Mouse (Mus musculus): ENCODE data around the gene Trpv6. TPM values are rescaled to one million over a fixed set of nuclear protein-coding genes. Genes with fewer than 3 reads are reported as not detected.

Trpv6 gene
- 0.67 and 0.90 TPM in 2 replicates for polyA plus RNA-seq (2015; fragmentation: Nextera tagmentation; extraction: Ambion mirVana)

- H3K4me3 ChIP-seq (replicated peaks): no peak within 1 kb of the TSS
- H3K36me3 ChIP-seq: no peaks in the 10 kb centered on the region
- no peak within 1 kb of the TSS for H3K9ac ChIP-seq (replicated peaks)
- 16% methylated on average over 5 of the region's 5 CpGs for WGBS
- 0 out of 2 replicates have a peak, but pooled peaks have one; percentile 6 for ATAC-seq
- no peak within 1 kb of the TSS for H3K27ac ChIP-seq
- H3K4me1 ChIP-seq (replicated peaks): no peaks in the 10 kb centered on the region
- H3K4me2 ChIP-seq (replicated peaks): no peak within 1 kb of the TSS
- H3K9me3 ChIP-seq: no peaks in the 10 kb centered on the region
- H3K27me3 ChIP-seq: no peaks in the 10 kb centered on the region
These were observed at the start of gene Trpv6 for GRCm38 (mm10) chr6:41636178-41636577. Gene Trpv6, minus strand, starts transcription at chr6:41636405.

DNA sequence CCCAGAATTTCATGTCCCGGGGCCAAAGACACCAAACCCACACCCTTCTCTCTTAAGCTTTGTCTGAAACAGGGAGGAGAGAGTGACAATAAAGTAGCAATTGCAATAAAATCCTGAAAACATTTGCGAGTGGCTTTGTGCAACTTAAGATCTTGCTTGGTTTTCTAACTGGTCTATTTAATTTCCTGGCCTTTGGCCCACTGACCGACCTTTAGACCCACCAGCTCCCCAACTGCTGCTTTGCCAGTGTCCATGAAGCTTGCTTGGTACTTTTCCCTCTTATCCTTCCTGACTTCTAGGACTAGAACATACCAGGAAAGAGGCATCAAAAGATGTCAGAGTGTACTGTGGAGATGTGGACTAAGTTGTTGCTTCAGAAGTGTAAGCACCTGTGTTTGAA is 49.4 kb upstream of the Trpv6 start:
- H3K9ac ChIP-seq (replicated peaks): no peak overlapping the region
- no peak overlapping the region for H3K27ac ChIP-seq
- H3K4me3 ChIP-seq (replicated peaks): no peak overlapping the region
- no peaks in the 10 kb centered on the region for H3K4me1 ChIP-seq (replicated peaks)
- H3K36me3 ChIP-seq: no peaks in the 10 kb centered on the region
- no peak for ATAC-seq
- no peaks in the 10 kb centered on the region for H3K9me3 ChIP-seq
- whole genome bisulfite sequencing: 82% methylated on average over 3 of the region's 3 CpGs
- H3K4me2 ChIP-seq (replicated peaks): no peak overlapping the region
- no peaks in the 10 kb centered on the region for H3K27me3 ChIP-seq

DNA sequence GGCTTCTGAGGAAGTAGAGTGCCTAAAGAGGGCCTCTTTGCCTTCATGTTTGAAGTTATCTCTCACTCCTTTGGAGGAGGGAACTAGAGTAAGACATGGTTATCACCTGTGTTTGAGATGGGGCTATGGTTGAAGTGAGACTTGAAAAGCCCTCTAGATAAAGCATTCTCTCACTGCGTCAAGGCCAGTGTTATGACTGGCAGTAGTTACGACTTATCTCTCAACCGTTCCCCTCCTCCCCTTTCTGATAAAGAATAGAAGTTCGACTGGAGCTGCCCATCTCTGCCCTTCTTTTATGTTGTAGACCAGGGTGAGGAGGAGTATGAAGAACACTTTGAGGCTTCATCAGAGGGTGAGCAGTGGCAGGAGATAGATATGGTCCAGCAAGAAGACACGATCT is 48.7 kb upstream of the Trpv6 start:
- Histone ChIP-seq H3K36me3 (no peaks in the 10 kb centered on the region), H3K27ac (no peak overlapping the region), H3K27me3 (no peaks in the 10 kb centered on the region), H3K9ac (replicated peaks) (no peak overlapping the region), H3K4me2 (replicated peaks) (no peak overlapping the region), H3K9me3 (no peaks in the 10 kb centered on the region), H3K4me3 (replicated peaks) (no peak overlapping the region), H3K4me1 (replicated peaks) (no peaks in the 10 kb centered on the region)
- WGBS: 93% methylated on average over 5 of the region's 5 CpGs
- ATAC-seq: no peak

GRCm38 (mm10) chr6:41684131-41684530 is 47.9 kb upstream of the Trpv6 start, which contains the start of gene Llcfc1:
Gene Llcfc1, plus strand, starts transcription at chr6:41684431.
- no peaks in the 10 kb centered on the region for H3K4me1 ChIP-seq (replicated peaks)
- no peaks in the 10 kb centered on the region for H3K9me3 ChIP-seq
- WGBS: 87% methylated on average over 2 of the region's 2 CpGs
- H3K4me2 ChIP-seq (replicated peaks): no peak within 1 kb of the TSS
- no peak within 1 kb of the TSS for H3K9ac ChIP-seq (replicated peaks)
- H3K4me3 ChIP-seq (replicated peaks): no peak within 1 kb of the TSS
- no peak within 1 kb of the TSS for H3K27ac ChIP-seq
- no peaks in the 10 kb centered on the region for H3K36me3 ChIP-seq
- H3K27me3 ChIP-seq: no peaks in the 10 kb centered on the region
- ATAC-seq: no peak

- Histone ChIP-seq H3K4me2 (replicated peaks) (no peak overlapping the region), H3K4me3 (replicated peaks) (no peak overlapping the region), H3K36me3 (no peaks in the 10 kb centered on the region), H3K9me3 (no peaks in the 10 kb centered on the region), H3K27me3 (no peaks in the 10 kb centered on the region), H3K27ac (no peak overlapping the region), H3K9ac (replicated peaks) (no peak overlapping the region), H3K4me1 (replicated peaks) (no peaks in the 10 kb centered on the region)
- 91% methylated on average over 5 of the region's 5 CpGs for WGBS
- ATAC-seq: no peak
These were observed 45.5 kb upstream of the Trpv6 start for GRCm38 (mm10) chr6:41681656-41682055.

DNA sequence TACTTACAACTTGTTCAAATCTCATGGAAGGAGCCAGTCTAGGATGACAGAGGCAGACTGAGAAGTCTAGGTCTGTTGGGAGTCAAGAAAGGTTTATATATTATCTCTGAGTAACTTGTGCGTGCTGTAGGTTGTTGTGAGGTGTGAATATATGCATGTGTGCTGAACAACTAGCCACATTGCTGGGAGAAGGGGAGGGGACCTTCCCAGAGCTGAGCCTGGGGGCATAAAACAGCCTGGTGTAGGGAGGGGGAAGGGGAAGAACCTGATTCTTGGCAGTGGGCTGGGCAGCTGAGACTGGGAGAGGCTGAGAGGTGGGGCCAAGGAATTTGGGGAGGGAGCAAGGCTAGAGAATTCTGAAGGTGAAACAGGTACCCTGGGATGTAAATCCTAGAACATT is 44.5 kb upstream of the Trpv6 start, which contains the start of gene Trpv5:
TSS of gene Trpv5 (minus strand) at position 101 of the 400 bp plus-strand sequence.
- Histone ChIP-seq H3K27me3 (no peaks in the 10 kb centered on the region), H3K9me3 (no peaks in the 10 kb centered on the region), H3K4me3 (replicated peaks) (no peak within 1 kb of the TSS), H3K36me3 (no peaks in the 10 kb centered on the region), H3K27ac (no peak within 1 kb of the TSS), H3K4me2 (replicated peaks) (no peak within 1 kb of the TSS), H3K9ac (replicated peaks) (no peak within 1 kb of the TSS), H3K4me1 (replicated peaks) (no peaks in the 10 kb centered on the region)
- no peak for ATAC-seq
- 79% methylated on average over 1 of the region's 1 CpGs for WGBS

DNA sequence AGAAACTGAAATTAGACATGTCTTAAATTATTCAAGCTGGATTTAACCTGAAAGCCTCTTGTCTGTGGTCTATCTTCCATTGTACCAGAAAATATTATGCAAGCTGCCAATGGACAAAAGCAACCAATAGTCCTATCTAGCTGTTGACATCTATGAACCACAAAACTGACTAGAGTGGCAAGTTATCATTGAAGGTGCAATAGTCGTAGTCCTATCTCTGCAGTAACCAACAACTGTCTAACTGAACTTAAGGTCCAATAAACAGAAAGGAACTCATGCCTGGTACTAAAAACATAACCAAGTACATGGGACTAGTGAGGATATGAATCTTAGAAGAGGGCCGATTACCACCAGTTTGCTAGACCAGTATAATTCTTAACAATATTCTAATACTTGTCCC is 40.3 kb upstream of the Trpv6 start:
- no peak for ATAC-seq
- no peaks in the 10 kb centered on the region for H3K9me3 ChIP-seq
- no peak overlapping the region for H3K9ac ChIP-seq (replicated peaks)
- 97% methylated on average over 2 of the region's 2 CpGs for WGBS
- no peak overlapping the region for H3K4me3 ChIP-seq (replicated peaks)
- no peak overlapping the region for H3K27ac ChIP-seq
- H3K36me3 ChIP-seq: no peaks in the 10 kb centered on the region
- H3K4me2 ChIP-seq (replicated peaks): no peak overlapping the region
- no peaks in the 10 kb centered on the region for H3K4me1 ChIP-seq (replicated peaks)
- H3K27me3 ChIP-seq: no peaks in the 10 kb centered on the region

DNA sequence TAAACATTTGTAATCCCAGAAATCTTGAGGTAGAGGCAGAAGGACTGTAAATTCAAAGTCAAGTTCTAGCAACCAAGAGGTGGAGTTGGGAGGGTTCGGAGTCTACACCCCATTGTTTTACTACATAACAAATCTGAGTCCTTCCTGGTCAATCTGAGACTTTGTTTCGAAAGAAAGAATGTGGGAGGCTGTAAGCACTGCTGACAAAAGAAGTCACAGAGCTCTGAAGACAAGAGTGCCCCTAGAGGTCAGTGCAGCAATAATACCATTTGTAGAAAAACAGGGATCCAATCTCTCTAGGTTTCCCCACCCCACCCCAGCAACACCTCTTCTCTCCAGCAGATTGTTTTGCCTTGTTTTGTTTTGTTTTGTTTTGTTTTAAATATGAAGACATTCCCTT is 26.1 kb upstream of the Trpv6 start:
- no peaks in the 10 kb centered on the region for H3K4me1 ChIP-seq (replicated peaks)
- no peak for ATAC-seq
- H3K9me3 ChIP-seq: no peaks in the 10 kb centered on the region
- 34% methylated on average over 2 of the region's 2 CpGs for WGBS
- no peak overlapping the region for H3K27ac ChIP-seq
- H3K4me3 ChIP-seq (replicated peaks): no peak overlapping the region
- no peak overlapping the region for H3K4me2 ChIP-seq (replicated peaks)
- no peaks in the 10 kb centered on the region for H3K36me3 ChIP-seq
- H3K9ac ChIP-seq (replicated peaks): no peak overlapping the region
- H3K27me3 ChIP-seq: no peaks in the 10 kb centered on the region

- H3K4me1 ChIP-seq (replicated peaks): no peaks in the 10 kb centered on the region
- H3K27ac ChIP-seq: no peak overlapping the region
- no peak overlapping the region for H3K4me2 ChIP-seq (replicated peaks)
- no peak for ATAC-seq
- no peak overlapping the region for H3K4me3 ChIP-seq (replicated peaks)
- 77% methylated on average over 1 of the region's 1 CpGs for WGBS
- no peak overlapping the region for H3K9ac ChIP-seq (replicated peaks)
- H3K9me3 ChIP-seq: no peaks in the 10 kb centered on the region
- no peaks in the 10 kb centered on the region for H3K27me3 ChIP-seq
- H3K36me3 ChIP-seq: no peaks in the 10 kb centered on the region
These were observed 22.3 kb upstream of the Trpv6 start for GRCm38 (mm10) chr6:41658487-41658886.

DNA sequence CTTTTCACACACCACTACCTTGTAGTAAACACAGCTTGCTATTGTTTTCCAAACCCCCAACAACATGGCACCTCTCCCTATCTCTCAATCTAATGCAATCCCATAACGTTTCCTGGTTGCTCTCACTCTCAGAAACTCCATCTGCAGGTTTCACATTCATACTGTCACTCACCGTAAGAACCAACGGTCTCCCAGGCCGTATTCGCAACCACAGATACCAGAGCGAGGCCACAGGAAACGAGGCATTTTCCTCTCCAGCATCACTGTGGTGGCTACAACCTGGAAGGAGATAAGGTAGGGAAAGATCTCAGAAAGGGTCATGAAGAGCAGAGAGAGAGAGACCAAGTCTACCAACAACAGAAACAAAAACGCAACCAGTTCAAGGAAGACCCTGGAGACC is 18.4 kb upstream of the Trpv6 start:
- no peaks in the 10 kb centered on the region for H3K4me1 ChIP-seq (replicated peaks)
- H3K36me3 ChIP-seq: no peaks in the 10 kb centered on the region
- no peak overlapping the region for H3K4me2 ChIP-seq (replicated peaks)
- H3K27me3 ChIP-seq: no peaks in the 10 kb centered on the region
- ATAC-seq: no peak
- H3K9me3 ChIP-seq: no peaks in the 10 kb centered on the region
- H3K4me3 ChIP-seq (replicated peaks): no peak overlapping the region
- no peak overlapping the region for H3K27ac ChIP-seq
- WGBS: 92% methylated on average over 8 of the region's 8 CpGs
- H3K9ac ChIP-seq (replicated peaks): no peak overlapping the region

DNA sequence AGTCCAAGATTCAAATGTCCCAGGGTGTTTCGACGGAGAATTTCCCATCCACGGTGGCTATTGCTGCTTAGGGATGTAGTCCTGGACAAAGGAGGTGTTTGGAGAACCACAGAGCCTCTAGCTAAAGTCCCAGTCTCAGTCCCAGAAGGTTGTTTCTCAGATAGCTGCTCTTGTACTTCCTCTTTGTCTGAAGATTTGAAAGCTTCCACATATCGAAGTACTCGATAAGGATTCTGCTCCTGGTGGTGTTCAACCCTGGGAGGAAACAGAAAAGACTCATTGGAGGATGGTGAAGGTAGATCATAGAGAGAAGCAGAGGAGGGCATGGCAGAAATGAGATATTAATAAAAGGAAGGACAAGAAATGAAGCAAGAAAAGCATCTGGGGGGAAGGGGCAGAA is 17.0 kb upstream of the Trpv6 start:
- Histone ChIP-seq H3K9ac (replicated peaks) (no peak overlapping the region), H3K27ac (no peak overlapping the region), H3K36me3 (no peaks in the 10 kb centered on the region), H3K4me1 (replicated peaks) (no peaks in the 10 kb centered on the region), H3K27me3 (no peaks in the 10 kb centered on the region), H3K4me3 (replicated peaks) (no peak overlapping the region), H3K9me3 (no peaks in the 10 kb centered on the region), H3K4me2 (replicated peaks) (no peak overlapping the region)
- no peak for ATAC-seq
- WGBS: 95% methylated on average over 5 of the region's 5 CpGs

DNA sequence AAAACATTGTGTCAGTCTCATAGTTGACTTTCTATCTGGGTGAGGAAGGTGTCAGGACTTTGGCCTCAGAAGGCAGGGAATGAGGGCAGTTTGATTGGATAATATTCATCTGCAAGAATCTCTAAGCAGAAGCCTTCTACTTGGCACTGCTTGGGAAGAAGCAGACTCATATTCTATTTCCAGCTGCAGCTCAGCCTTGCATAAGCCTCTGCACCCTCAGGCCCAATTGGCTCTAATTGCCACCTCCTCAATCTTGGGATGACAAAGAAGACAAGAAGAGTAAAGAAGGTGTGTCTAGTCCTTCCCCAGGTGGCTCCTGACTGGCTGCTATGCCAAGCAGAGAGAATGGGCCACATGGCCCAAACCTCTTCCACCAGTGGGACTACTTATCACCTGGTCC is 10.5 kb upstream of the Trpv6 start:
- Histone ChIP-seq H3K9ac (replicated peaks) (no peak overlapping the region), H3K36me3 (no peaks in the 10 kb centered on the region), H3K4me3 (replicated peaks) (no peak overlapping the region), H3K27me3 (no peaks in the 10 kb centered on the region), H3K4me2 (replicated peaks) (no peak overlapping the region), H3K9me3 (no peaks in the 10 kb centered on the region), H3K27ac (no peak overlapping the region), H3K4me1 (replicated peaks) (no peaks in the 10 kb centered on the region)
- ATAC-seq: no peak

GRCm38 (mm10) chr6:41646220-41646619 is 10.0 kb upstream of the Trpv6 start:
- H3K9me3 ChIP-seq: no peaks in the 10 kb centered on the region
- no peak overlapping the region for H3K4me3 ChIP-seq (replicated peaks)
- WGBS: 83% methylated on average over 3 of the region's 3 CpGs
- no peak overlapping the region for H3K4me2 ChIP-seq (replicated peaks)
- H3K27me3 ChIP-seq: no peaks in the 10 kb centered on the region
- ATAC-seq: no peak
- no peaks in the 10 kb centered on the region for H3K4me1 ChIP-seq (replicated peaks)
- H3K36me3 ChIP-seq: no peaks in the 10 kb centered on the region
- H3K27ac ChIP-seq: no peak overlapping the region
- H3K9ac ChIP-seq (replicated peaks): no peak overlapping the region
